Mouse (Mus musculus) brown adipose tissue, adult 24 weeks (tissue): ENCODE results near the gene Gm12394. TPM values are rescaled to one million over a fixed set of nuclear protein-coding genes. Genes with fewer than 3 reads are reported as not detected.
"Not testable (repeated sequence)": the region's sequence is repeated elsewhere in the genome, so short reads cannot be mapped to it uniquely, and the experiment has no call there.

Experiments used
- H3K27ac ChIP-seq: fragments of 200-500 bp; replicated peaks from 2 replicates; pipeline ENCODE4 v1.5.1; 2012; ENCODE audit warnings: low read depth, mild to moderate bottlenecking, low read length
- H3K4me1 ChIP-seq: fragments of 200-500 bp; 2 replicates; pipeline ENCODE4 v1.6.1; 2012; ENCODE audit warnings: low read length, mixed read lengths; ENCODE audit not compliant: control insufficient read depth, insufficient read depth, insufficient read length
- H3K4me3 ChIP-seq: fragments of 200-500 bp; 2 replicates; pipeline ENCODE4 v1.5.1; 2012; ENCODE audit warnings: low read depth, mild to moderate bottlenecking, low read length, moderate library complexity; ENCODE audit not compliant: insufficient read depth
- polyA plus RNA-seq: library from polyadenylated mRNA; stranded (reverse); fragments of >200 nt; gene quantifications from 2 replicates; pipeline ENCODE4 v1.2.4, GENCODE M21; 2012; ENCODE audit not compliant: missing spikeins, insufficient read depth, insufficient read length

Gm12394 gene
- not detected in 2 replicates for polyA plus RNA-seq

GRCm38 (mm10) chr4:42856671-42857070 lies at the start of gene Gm12394:
Gm12394 (minus strand) TSS chr4:42856771.
- H3K4me3 ChIP-seq, H3K4me1 ChIP-seq, H3K27ac ChIP-seq: not testable (repeated sequence)

GRCm38 (mm10) chr4:42904966-42905365 lies 48.4 kb upstream of the Gm12394 start:
- no peak overlapping the region for H3K4me3 ChIP-seq

GRCm38 (mm10) chr4:42904523-42904922 lies 48.0 kb upstream of the Gm12394 start:
- H3K4me1 ChIP-seq = no peaks in the 10 kb centered on the region
- no peak overlapping the region for H3K4me3 ChIP-seq
- no peak overlapping the region for H3K27ac ChIP-seq

More at GRCm38 (mm10) chr4:42904966-42905365, 48.4 kb upstream of the Gm12394 start:
- H3K27ac ChIP-seq = no peak overlapping the region
- H3K4me1 ChIP-seq = no peaks in the 10 kb centered on the region

GRCm38 (mm10) chr4:42903942-42904341 lies 47.4 kb upstream of the Gm12394 start:
- H3K4me1 ChIP-seq = no peaks in the 10 kb centered on the region
- no peak overlapping the region for H3K4me3 ChIP-seq
- H3K27ac ChIP-seq = no peak overlapping the region

GRCm38 (mm10) chr4:42902730-42903129 lies 46.2 kb upstream of the Gm12394 start:
- no peaks in the 10 kb centered on the region for H3K4me1 ChIP-seq
- H3K27ac ChIP-seq = no peak overlapping the region
- no peak overlapping the region for H3K4me3 ChIP-seq

- Histone ChIP-seq H3K4me3 (no peak overlapping the region), H3K27ac (no peak overlapping the region), H3K4me1 (no peaks in the 10 kb centered on the region)
Observed at GRCm38 (mm10) chr4:42902174-42902573, 45.6 kb upstream of the Gm12394 start.

GRCm38 (mm10) chr4:42900878-42901277 lies 44.3 kb upstream of the Gm12394 start:
- H3K27ac ChIP-seq = no peak overlapping the region
- H3K4me1 ChIP-seq = no peaks in the 10 kb centered on the region
- no peak overlapping the region for H3K4me3 ChIP-seq

- H3K4me1 ChIP-seq = no peaks in the 10 kb centered on the region
- no peak overlapping the region for H3K4me3 ChIP-seq
- H3K27ac ChIP-seq = no peak overlapping the region
Observed at GRCm38 (mm10) chr4:42898914-42899313, 42.3 kb upstream of the Gm12394 start.

GRCm38 (mm10) chr4:42895118-42895517 lies 38.5 kb upstream of the Gm12394 start:
- Histone ChIP-seq H3K27ac (no peak overlapping the region), H3K4me3 (no peak overlapping the region), H3K4me1 (no peaks in the 10 kb centered on the region)

GRCm38 (mm10) chr4:42891176-42891575 lies 34.6 kb upstream of the Gm12394 start:
- Histone ChIP-seq H3K4me3 (no peak overlapping the region), H3K27ac (no peak overlapping the region), H3K4me1 (no peaks in the 10 kb centered on the region)

- H3K4me1 ChIP-seq = no peaks in the 10 kb centered on the region
- no peak overlapping the region for H3K4me3 ChIP-seq
- H3K27ac ChIP-seq = no peak overlapping the region
Observed at GRCm38 (mm10) chr4:42888806-42889205, 32.2 kb upstream of the Gm12394 start.

GRCm38 (mm10) chr4:42886926-42887325 lies 30.4 kb upstream of the Gm12394 start:
- no peak overlapping the region for H3K27ac ChIP-seq
- H3K4me3 ChIP-seq = no peak overlapping the region
- H3K4me1 ChIP-seq = no peaks in the 10 kb centered on the region

GRCm38 (mm10) chr4:42880677-42880948 lies 24.0 kb upstream of the Gm12394 start:
- Histone ChIP-seq H3K27ac (no peak overlapping the region), H3K4me3 (no peak overlapping the region), H3K4me1 (no peaks in the 10 kb centered on the region)

GRCm38 (mm10) chr4:42879829-42880676 lies 23.5 kb upstream of the Gm12394 start:
- Histone ChIP-seq H3K4me1 (no peaks in the 10 kb centered on the region), H3K27ac (0 out of 2 replicates have a peak overlapping the region, but pooled peaks have one; percentile 23), H3K4me3 (no peak overlapping the region)

- Histone ChIP-seq H3K4me3 (no peak overlapping the region), H3K27ac (no peak overlapping the region), H3K4me1 (no peaks in the 10 kb centered on the region)
Observed at GRCm38 (mm10) chr4:42877657-42878056, 21.1 kb upstream of the Gm12394 start.

GRCm38 (mm10) chr4:42876586-42877291 lies 20.2 kb upstream of the Gm12394 start:
- Histone ChIP-seq H3K4me3 (no peak overlapping the region), H3K27ac (no peak overlapping the region), H3K4me1 (no peaks in the 10 kb centered on the region)
